Mouse (Mus musculus) forebrain, postnatal 0 days (tissue): ENCODE measurements at regions not wholly inside any gene's neighbourhood (a gene's known extent, or its start where the extent isn't known, plus 50 kb on each side); places are given as distances from the start of the nearest gene placed in this dataset.

ENCODE experiments used
- ATAC-seq: fragments of 200-750 bp; cut with Nextera tagmentation; 2 replicates; pipeline ENCODE4 v1.8.0; 2017; ENCODE audit warnings: mild to moderate bottlenecking, moderate library complexity
- DNase-seq: peaks from one replicate; pipeline ENCODE4 v3.0.0-alpha.2; 2015
- H3K27ac ChIP-seq: fragments of 300-500 bp; sonication (generic); 2 replicates; pipeline ENCODE4 v1.5.1; 2014; ENCODE audit warnings: low read depth, mild to moderate bottlenecking, antibody characterized with exemption, low read length, moderate library complexity, mixed read lengths
- H3K27me3 ChIP-seq: fragments of 300-500 bp; sonication (generic); 2 replicates; pipeline ENCODE4 v1.6.1; 2014; ENCODE audit warnings: mild to moderate bottlenecking, low read length, mixed read lengths; ENCODE audit not compliant: insufficient read depth
- H3K36me3 ChIP-seq: fragments of 300-500 bp; sonication (generic); 2 replicates; pipeline ENCODE4 v1.6.1; 2014; ENCODE audit warnings: mild to moderate bottlenecking, moderate library complexity; ENCODE audit not compliant: insufficient read depth
- H3K4me1 ChIP-seq: fragments of 300-500 bp; sonication (generic); 2 replicates; pipeline ENCODE4 v1.6.1; 2014; ENCODE audit warnings: antibody characterized with exemption; ENCODE audit not compliant: insufficient read depth
- H3K4me2 ChIP-seq: fragments of 300-500 bp; sonication (generic); 2 replicates; pipeline ENCODE4 v1.6.1; 2014; ENCODE audit warnings: low read depth, mild to moderate bottlenecking, moderate library complexity
- H3K4me3 ChIP-seq: fragments of 300-500 bp; sonication (generic); 2 replicates; pipeline ENCODE4 v1.5.1; 2014; ENCODE audit warnings: low read depth, low read length, mixed read lengths
- H3K9ac ChIP-seq: fragments of 300-500 bp; sonication (generic); 2 replicates; pipeline ENCODE4 v1.6.1; 2014; ENCODE audit warnings: mild to moderate bottlenecking
- H3K9me3 ChIP-seq: fragments of 300-500 bp; sonication (generic); 2 replicates; pipeline ENCODE4 v1.6.1; 2016; ENCODE audit warnings: low read length
- CTCF ChIP-seq: sonication (generic); IDR thresholded peaks from 2 replicates; pipeline ENCODE4 v1.5.1; 2016; ENCODE audit warnings: antibody characterized with exemption, control low read depth, low read depth
- WGBS: fragments of 180-500 bp; shearing (Covaris S2); extraction: QIAGEN DNeasy Blood & Tissue Kit; methylation state at CpG from one replicate; pipeline ENCODE4 v1.1.7; 2014; 5-methylcytosine and 5-hydroxymethylcytosine counted together

GRCm38 (mm10) chr2:61136926-61137325 is 173.9 kb upstream of the Rbms1 start:
- Histone ChIP-seq H3K27me3 (no peaks in the 10 kb centered on the region), H3K36me3 (no peaks in the 10 kb centered on the region), H3K4me1 (no peaks in the 10 kb centered on the region), H3K9me3 (no peaks in the 10 kb centered on the region), H3K27ac (no peak overlapping the region), H3K9ac (no peak overlapping the region), H3K4me2 (no peak overlapping the region), H3K4me3 (no peak overlapping the region)
- DNase-seq = no peak
- 47% methylated on average over 1 of the region's 1 CpGs for WGBS
- TF ChIP-seq CTCF = no peak
- ATAC-seq = no peak

DNA sequence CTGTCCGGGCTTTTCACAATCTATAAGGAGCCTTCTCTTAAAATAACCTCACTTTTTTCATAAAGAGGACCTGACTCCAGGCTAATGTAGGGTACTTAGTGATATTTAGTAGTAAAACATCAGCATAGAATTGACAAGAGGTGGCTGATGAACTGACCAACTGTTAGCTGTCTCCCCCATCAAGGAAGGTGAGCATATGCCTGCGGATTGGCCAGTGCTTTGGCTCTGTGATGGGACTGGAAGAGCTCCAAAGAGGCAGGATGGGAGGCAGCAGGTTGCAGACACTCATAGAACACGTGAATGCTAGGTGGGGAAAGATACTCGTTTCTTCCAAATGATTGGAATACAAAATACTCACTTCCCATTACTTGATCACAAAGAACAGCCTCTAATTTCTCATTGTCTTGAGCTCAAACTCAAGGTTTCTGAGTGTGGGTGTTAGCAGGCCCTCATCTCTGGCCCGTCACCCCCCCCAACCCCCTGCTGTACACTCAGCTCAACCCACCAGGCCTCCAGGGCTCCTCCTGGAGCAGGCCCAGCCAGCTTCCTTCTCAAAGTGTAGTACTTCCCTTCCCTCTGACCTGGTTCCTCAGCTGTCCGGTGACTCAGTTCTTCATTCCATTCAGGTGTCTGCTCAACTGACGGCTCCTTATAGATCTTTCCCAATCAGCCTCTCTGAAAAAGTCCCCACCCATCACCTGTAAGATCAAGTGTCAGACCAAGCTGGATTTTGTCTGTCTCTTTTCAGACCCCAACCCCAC is 160.2 kb upstream of the Rbms1 start:
- ATAC-seq (no peak), DNase-seq (no peak)
- Histone ChIP-seq H3K36me3 (no peaks in the 10 kb centered on the region), H3K4me1 (no peaks in the 10 kb centered on the region), H3K27ac (no peak overlapping the region), H3K9me3 (no peaks in the 10 kb centered on the region), H3K4me2 (no peak overlapping the region), H3K27me3 (no peaks in the 10 kb centered on the region), H3K9ac (no peak overlapping the region), H3K4me3 (no peak overlapping the region)
- WGBS = 79% methylated on average over 7 of the region's 7 CpGs
- no peak for TF ChIP-seq CTCF

GRCm38 (mm10) chr2:61121281-61121680 is 158.3 kb upstream of the Rbms1 start:
- ATAC-seq (no peak), DNase-seq (no peak)
- Histone ChIP-seq H3K27me3 (no peaks in the 10 kb centered on the region), H3K4me2 (no peak overlapping the region), H3K9ac (no peak overlapping the region), H3K9me3 (no peaks in the 10 kb centered on the region), H3K4me1 (no peaks in the 10 kb centered on the region), H3K27ac (no peak overlapping the region), H3K36me3 (no peaks in the 10 kb centered on the region), H3K4me3 (no peak overlapping the region)
- 83% methylated on average over 5 of the region's 5 CpGs for WGBS
- TF ChIP-seq CTCF = no peak

- no peak overlapping the region for H3K9ac ChIP-seq
- no peak for TF ChIP-seq CTCF
- no peaks in the 10 kb centered on the region for H3K36me3 ChIP-seq
- H3K4me3 ChIP-seq = no peak overlapping the region
- H3K27ac ChIP-seq = no peak overlapping the region
- no peaks in the 10 kb centered on the region for H3K4me1 ChIP-seq
- DNase-seq (no peak), ATAC-seq (no peak)
- no peaks in the 10 kb centered on the region for H3K27me3 ChIP-seq
- WGBS = 54% methylated on average over 2 of the region's 2 CpGs
- H3K9me3 ChIP-seq = no peaks in the 10 kb centered on the region
- H3K4me2 ChIP-seq = no peak overlapping the region
Observed at GRCm38 (mm10) chr2:61114620-61115019, 151.6 kb upstream of the Rbms1 start.

DNA sequence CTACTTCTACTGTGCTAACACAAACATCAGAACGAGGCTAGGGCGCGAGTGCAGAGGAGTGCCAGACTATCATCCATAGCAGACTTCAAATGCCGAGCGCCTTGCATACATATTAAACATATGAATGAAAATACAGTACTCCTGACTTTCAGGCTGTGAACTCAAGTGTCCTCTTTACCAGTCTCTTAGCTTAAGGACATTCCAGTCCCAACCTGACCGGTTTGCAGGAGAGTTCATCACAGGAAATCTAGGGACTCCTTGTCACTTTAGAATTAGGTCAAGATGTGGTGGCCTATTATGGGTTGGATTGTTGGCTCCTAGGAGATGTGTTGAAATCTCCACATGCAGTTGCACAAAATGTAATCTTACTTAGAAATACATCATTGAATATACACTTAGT is 150.9 kb upstream of the Rbms1 start:
- H3K4me2 ChIP-seq = no peak overlapping the region
- ATAC-seq (no peak), DNase-seq (no peak)
- no peak overlapping the region for H3K27ac ChIP-seq
- H3K9ac ChIP-seq = no peak overlapping the region
- H3K4me3 ChIP-seq = no peak overlapping the region
- no peak for TF ChIP-seq CTCF
- no peaks in the 10 kb centered on the region for H3K36me3 ChIP-seq
- H3K27me3 ChIP-seq = no peaks in the 10 kb centered on the region
- H3K4me1 ChIP-seq = no peaks in the 10 kb centered on the region
- WGBS = 63% methylated on average over 6 of the region's 6 CpGs
- H3K9me3 ChIP-seq = no peaks in the 10 kb centered on the region

- DNase-seq (no peak), ATAC-seq (no peak)
- no peak for TF ChIP-seq CTCF
- no peaks in the 10 kb centered on the region for H3K4me1 ChIP-seq
- no peak overlapping the region for H3K4me3 ChIP-seq
- H3K9me3 ChIP-seq = no peaks in the 10 kb centered on the region
- no peak overlapping the region for H3K4me2 ChIP-seq
- H3K36me3 ChIP-seq = no peaks in the 10 kb centered on the region
- H3K27me3 ChIP-seq = no peaks in the 10 kb centered on the region
- no peak overlapping the region for H3K27ac ChIP-seq
- 84% methylated on average over 9 of the region's 9 CpGs for WGBS
- no peak overlapping the region for H3K9ac ChIP-seq
Observed at GRCm38 (mm10) chr2:61110591-61110990, 147.6 kb upstream of the Rbms1 start.

DNA sequence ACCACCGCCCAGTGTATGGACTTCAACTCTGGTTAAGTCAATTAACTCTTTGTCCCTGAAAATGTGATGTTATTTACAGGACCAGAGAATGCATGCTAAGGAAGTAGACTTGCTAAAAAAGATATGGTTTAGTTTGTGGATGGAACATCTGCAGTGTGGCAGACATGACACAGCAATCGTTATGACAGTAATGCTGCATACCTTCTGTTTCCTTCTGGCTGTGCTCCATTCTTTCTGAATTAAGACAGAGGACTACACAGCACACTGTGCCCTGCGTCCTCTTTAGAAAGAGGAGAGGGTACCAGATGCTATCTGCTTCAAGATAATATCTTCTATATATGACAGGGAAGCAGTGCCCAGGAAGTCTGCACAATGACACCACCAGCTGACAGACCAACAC is 146.6 kb upstream of the Rbms1 start:
- no peak for DNase-seq
- H3K9me3 ChIP-seq = no peaks in the 10 kb centered on the region
- no peak overlapping the region for H3K4me3 ChIP-seq
- no peak for ATAC-seq
- no peak overlapping the region for H3K9ac ChIP-seq
- H3K27ac ChIP-seq = no peak overlapping the region
- H3K27me3 ChIP-seq = no peaks in the 10 kb centered on the region
- TF ChIP-seq CTCF = no peak
- no peak overlapping the region for H3K4me2 ChIP-seq
- 67% methylated on average over 3 of the region's 3 CpGs for WGBS
- H3K36me3 ChIP-seq = no peaks in the 10 kb centered on the region
- no peaks in the 10 kb centered on the region for H3K4me1 ChIP-seq
